Mouse (Mus musculus) intestine, embryonic 15.5 days (tissue): ENCODE data around the gene Frmd4a. TPM values are rescaled to one million over a fixed set of nuclear protein-coding genes. Genes with fewer than 3 reads are reported as not detected.
"Not testable (repeated sequence)": the region's sequence is repeated elsewhere in the genome, so short reads cannot be mapped to it uniquely, and the experiment has no call there.

Experiments used
- ATAC-seq: fragments of 200-750 bp; cut with Nextera tagmentation; 2 replicates; pipeline ENCODE4 v1.8.0; 2017; ENCODE audit warnings: moderate TSS enrichment, moderate library complexity
- H3K27ac ChIP-seq: fragments of 300-500 bp; sonication (generic); 2 replicates; pipeline ENCODE4 v1.5.1; 2015; ENCODE audit warnings: mild to moderate bottlenecking, inconsistent platforms
- H3K27me3 ChIP-seq: fragments of 300-500 bp; sonication (generic); replicated peaks from 2 replicates; pipeline ENCODE4 v1.6.1; 2015; ENCODE audit warnings: inconsistent platforms
- H3K36me3 ChIP-seq: fragments of 300-500 bp; sonication (generic); 2 replicates; pipeline ENCODE4 v1.6.1; 2015; ENCODE audit warnings: inconsistent platforms
- H3K4me1 ChIP-seq: fragments of 300-500 bp; sonication (generic); replicated peaks from 2 replicates; pipeline ENCODE4 v1.6.1; 2015; ENCODE audit warnings: inconsistent platforms
- H3K4me2 ChIP-seq: fragments of 300-500 bp; sonication (generic); replicated peaks from 2 replicates; pipeline ENCODE4 v1.6.1; 2015; ENCODE audit warnings: mild to moderate bottlenecking, inconsistent platforms
- H3K4me3 ChIP-seq: fragments of 300-500 bp; sonication (generic); replicated peaks from 2 replicates; pipeline ENCODE4 v1.5.1; 2015; ENCODE audit warnings: inconsistent platforms
- H3K9ac ChIP-seq: fragments of 300-500 bp; sonication (generic); 2 replicates; pipeline ENCODE4 v1.6.1; 2015; ENCODE audit warnings: inconsistent platforms
- H3K9me3 ChIP-seq: fragments of 300-500 bp; sonication (generic); 2 replicates; pipeline ENCODE4 v1.6.1; 2016; ENCODE audit warnings: inconsistent platforms
- WGBS: fragments of 180-500 bp; shearing (Covaris S2); methylation state at CpG from one replicate; pipeline ENCODE4 v1.1.7; 2015; 5-methylcytosine and 5-hydroxymethylcytosine counted together
- polyA plus RNA-seq: library from polyadenylated mRNA; unstranded; fragments of >200 nt; fragmentation: Nextera tagmentation; extraction: Ambion mirVana; gene quantifications from 2 replicates; pipeline ENCODE4 v1.2.1, GENCODE M21; 2015

Frmd4a gene
- polyA plus RNA-seq, 1 experiment from 2014 or later, result 21.0 TPM

DNA sequence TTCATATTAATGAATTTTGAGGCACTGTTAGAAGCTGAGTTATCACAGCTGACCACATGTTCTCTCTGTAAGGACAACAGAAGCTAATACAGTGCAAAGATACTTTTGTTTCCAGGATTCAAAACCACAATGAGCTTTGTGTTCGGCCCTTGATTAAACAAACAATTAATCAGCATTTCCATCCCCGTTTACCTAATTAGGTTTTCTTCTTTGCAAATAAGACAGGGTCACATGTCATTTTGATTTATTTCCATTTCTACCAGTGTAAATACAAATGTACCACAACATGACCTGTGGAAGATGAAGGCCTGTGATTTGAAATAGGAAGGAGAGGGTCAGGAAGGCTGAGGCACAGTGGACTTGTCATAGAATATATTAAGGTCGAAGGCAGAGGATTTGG is 214.8 kb downstream of the Frmd4a start:
- WGBS, result 34% methylated on average over 3 of the region's 3 CpGs
- ATAC-seq, result no peak

DNA sequence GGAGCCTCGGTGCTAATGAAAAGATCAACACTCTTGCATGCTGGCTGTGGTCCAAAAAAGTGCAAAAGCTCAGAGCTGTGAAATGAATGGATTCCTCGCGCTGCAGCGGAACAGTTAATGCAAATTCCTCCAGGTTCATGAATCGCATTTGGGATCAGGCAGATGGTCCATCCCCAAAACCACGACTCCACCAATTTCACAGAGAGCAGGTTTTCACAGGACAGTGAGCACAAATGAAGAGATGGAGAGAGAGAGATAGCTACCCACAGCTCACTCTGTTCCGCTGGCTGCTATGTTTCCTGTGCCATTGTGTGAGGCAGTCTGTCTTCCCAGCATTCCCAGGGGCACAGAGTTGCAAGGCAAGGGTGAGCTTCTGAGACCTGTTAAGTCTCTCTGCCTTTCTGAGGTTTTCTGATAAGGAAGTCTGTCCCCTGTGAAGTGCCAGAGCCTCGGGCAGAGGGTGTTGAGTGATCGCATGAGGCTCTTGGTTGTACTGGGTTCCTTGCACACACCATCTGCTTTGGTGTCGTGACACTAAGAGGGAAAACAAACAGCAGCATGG is 215.3 kb downstream of the Frmd4a start:
- Histone ChIP-seq H3K4me2 (0 out of 2 replicates have a peak overlapping the region, but pooled peaks have one; percentile 12), H3K9ac (no peak overlapping the region), H3K4me1 (peaks cover 3% of the 10 kb centered on the region; the same call in 1 of the 2 replicates), H3K27ac (no peak overlapping the region), H3K4me3 (no peak overlapping the region), H3K27me3 (no peaks in the 10 kb centered on the region), H3K36me3 (no peaks in the 10 kb centered on the region), H3K9me3 (no peaks in the 10 kb centered on the region)
- no peak for ATAC-seq
- WGBS, result 33% methylated on average over 10 of the region's 10 CpGs

More for the DNA sequence above, 214.8 kb downstream of the Frmd4a start:
- Histone ChIP-seq H3K4me1 (peaks cover 8% of the 10 kb centered on the region; the same call in 1 of the 2 replicates), H3K9me3 (no peaks in the 10 kb centered on the region), H3K9ac (no peak overlapping the region), H3K36me3 (no peaks in the 10 kb centered on the region), H3K27ac (no peak overlapping the region), H3K4me3 (no peak overlapping the region), H3K4me2 (no peak overlapping the region), H3K27me3 (no peaks in the 10 kb centered on the region)

DNA sequence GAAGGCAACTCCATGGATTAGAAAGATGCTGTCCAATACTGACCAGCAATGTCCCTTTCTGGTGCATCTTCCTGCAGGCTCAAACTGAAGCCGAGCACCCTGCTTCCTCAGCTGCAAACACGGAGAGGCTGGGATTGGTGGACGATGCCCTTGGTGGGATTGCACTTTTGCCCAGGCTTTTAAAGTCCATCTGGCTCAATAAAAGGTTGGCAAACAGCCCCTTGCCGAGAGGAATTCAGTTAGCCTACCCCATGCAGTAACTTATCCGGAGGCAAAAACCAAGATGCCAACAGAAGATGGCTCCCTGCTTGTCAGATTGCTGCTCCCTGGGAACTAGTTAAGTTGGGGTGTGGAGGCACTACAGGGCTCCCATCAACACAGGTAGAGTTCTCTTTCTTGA is 220.2 kb downstream of the Frmd4a start:
- no peaks in the 10 kb centered on the region for H3K27me3 ChIP-seq
- no peak overlapping the region for H3K9ac ChIP-seq
- H3K36me3 ChIP-seq, result no peaks in the 10 kb centered on the region
- H3K4me1 ChIP-seq, result no peaks in the 10 kb centered on the region; the same call in 1 of the 2 replicates
- ATAC-seq, result no peak
- no peak overlapping the region for H3K4me2 ChIP-seq
- H3K9me3 ChIP-seq, result no peaks in the 10 kb centered on the region
- 82% methylated on average over 5 of the region's 5 CpGs for WGBS
- H3K4me3 ChIP-seq, result no peak overlapping the region
- H3K27ac ChIP-seq, result no peak overlapping the region

- H3K27ac ChIP-seq, result no peak overlapping the region
- peak; percentile 61 for ATAC-seq
- H3K9ac ChIP-seq, result no peak overlapping the region
- no peaks in the 10 kb centered on the region for H3K9me3 ChIP-seq
- no peak overlapping the region for H3K4me3 ChIP-seq
- 48% methylated on average over 6 of the region's 6 CpGs for WGBS
- no peaks in the 10 kb centered on the region for H3K27me3 ChIP-seq
- peaks cover 17% of the 10 kb centered on the region for H3K4me1 ChIP-seq
- H3K36me3 ChIP-seq, result no peaks in the 10 kb centered on the region
- no peak overlapping the region for H3K4me2 ChIP-seq
These were observed 232.2 kb downstream of the Frmd4a start for GRCm38 (mm10) chr2:4249723-4250122.

DNA sequence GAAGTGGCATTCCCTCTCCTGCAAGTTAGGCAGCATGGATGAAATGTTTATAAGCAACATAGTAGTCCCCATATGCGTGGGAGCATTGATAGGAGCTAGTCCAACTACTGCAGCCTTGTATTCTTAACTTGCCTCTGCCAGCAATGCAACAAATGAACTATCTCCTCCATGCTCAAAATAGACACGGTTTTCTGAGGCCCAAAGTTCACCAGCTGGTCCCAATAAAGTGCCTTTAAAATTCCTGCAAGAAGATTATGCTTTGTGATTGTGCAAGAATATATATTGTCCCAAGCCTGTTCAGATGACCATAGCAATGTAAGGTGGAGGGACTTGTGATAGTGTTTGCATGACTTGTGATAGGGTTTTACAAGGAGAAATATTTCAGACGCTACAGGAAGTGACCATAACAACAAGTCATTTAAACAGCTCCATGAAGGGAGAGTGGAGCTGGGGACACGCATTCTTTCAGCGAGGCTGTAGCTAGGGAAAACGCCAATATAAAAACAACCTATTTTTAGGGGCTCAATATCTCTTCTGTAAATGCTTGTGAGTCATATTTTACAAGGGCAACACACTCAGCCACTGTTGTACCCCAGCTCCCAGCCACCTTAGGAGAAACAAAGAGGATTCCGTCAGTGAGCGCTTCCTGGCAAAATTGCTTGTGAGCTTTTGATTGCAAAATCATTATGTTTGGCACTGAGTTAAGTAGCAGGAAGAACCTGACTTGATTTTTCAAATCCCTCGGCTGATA is 235.2 kb downstream of the Frmd4a start:
- Histone ChIP-seq H3K4me2 (peak overlapping the region; percentile 5; the same call in 1 of the 2 replicates), H3K27ac (peak overlapping the region; percentile 46), H3K36me3 (no peaks in the 10 kb centered on the region), H3K27me3 (no peaks in the 10 kb centered on the region), H3K4me3 (no peak overlapping the region), H3K9ac (no peak overlapping the region), H3K9me3 (no peaks in the 10 kb centered on the region), H3K4me1 (peaks cover 17% of the 10 kb centered on the region)
- 25% methylated on average over 9 of the region's 9 CpGs for WGBS
- ATAC-seq, result peak; percentile 50

- peak overlapping the region; percentile 5; the same call in 1 of the 2 replicates for H3K4me2 ChIP-seq
- H3K4me3 ChIP-seq, result no peak overlapping the region
- no peak overlapping the region for H3K9ac ChIP-seq
- WGBS, result 25% methylated on average over 4 of the region's 4 CpGs
- peaks cover 17% of the 10 kb centered on the region for H3K4me1 ChIP-seq
- no peaks in the 10 kb centered on the region for H3K36me3 ChIP-seq
- H3K27ac ChIP-seq, result peak overlapping the region; percentile 36; the same call in 1 of the 2 replicates
- H3K27me3 ChIP-seq, result no peaks in the 10 kb centered on the region
- H3K9me3 ChIP-seq, result no peaks in the 10 kb centered on the region
- ATAC-seq, result peak; percentile 39; the same call in 1 of the 2 replicates
These were observed 235.8 kb downstream of the Frmd4a start for GRCm38 (mm10) chr2:4253348-4253747.

- peaks cover 17% of the 10 kb centered on the region for H3K4me1 ChIP-seq
- no peaks in the 10 kb centered on the region for H3K36me3 ChIP-seq
- no peak overlapping the region for H3K27ac ChIP-seq
- no peak overlapping the region for H3K4me2 ChIP-seq
- 67% methylated on average over 5 of the region's 5 CpGs for WGBS
- H3K4me3 ChIP-seq, result no peak overlapping the region
- no peak overlapping the region for H3K9ac ChIP-seq
- H3K27me3 ChIP-seq, result no peaks in the 10 kb centered on the region
- no peak for ATAC-seq
- H3K9me3 ChIP-seq, result no peaks in the 10 kb centered on the region
These were observed 236.6 kb downstream of the Frmd4a start for GRCm38 (mm10) chr2:4254083-4254482.

DNA sequence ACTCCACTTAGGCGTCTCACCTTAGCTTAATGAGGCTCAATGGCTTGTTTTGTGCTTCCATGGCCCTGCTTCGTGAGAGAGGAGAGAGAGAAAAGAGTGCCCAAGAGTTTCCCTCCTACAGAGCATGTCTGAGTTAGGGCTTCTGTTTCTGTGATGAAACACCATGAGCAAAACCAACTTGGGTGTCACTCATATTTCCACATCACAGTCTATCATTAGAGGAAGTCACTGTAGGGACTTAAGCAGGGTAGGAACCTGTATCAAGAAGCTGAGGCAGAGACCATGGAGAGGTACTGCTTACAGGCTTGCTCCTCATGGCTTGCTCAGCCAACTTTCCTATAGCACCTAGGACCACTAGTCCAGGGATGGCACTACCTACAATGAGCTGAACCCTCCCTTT is 238.7 kb downstream of the Frmd4a start:
- Histone ChIP-seq H3K9me3 (no peaks in the 10 kb centered on the region), H3K9ac (no peak overlapping the region), H3K27me3 (no peaks in the 10 kb centered on the region), H3K4me3 (no peak overlapping the region), H3K4me1 (peaks cover 17% of the 10 kb centered on the region), H3K36me3 (no peaks in the 10 kb centered on the region), H3K27ac (no peak overlapping the region), H3K4me2 (no peak overlapping the region)
- 90% methylated on average over 2 of the region's 2 CpGs for WGBS
- no peak for ATAC-seq

- H3K9me3 ChIP-seq, result no peaks in the 10 kb centered on the region
- no peaks in the 10 kb centered on the region for H3K27me3 ChIP-seq
- H3K4me3 ChIP-seq, result no peak overlapping the region
- H3K36me3 ChIP-seq, result no peaks in the 10 kb centered on the region
- H3K4me2 ChIP-seq, result no peak overlapping the region
- H3K4me1 ChIP-seq, result peaks cover 8% of the 10 kb centered on the region
- 93% methylated on average over 1 of the region's 1 CpGs for WGBS
- ATAC-seq, result no peak
- no peak overlapping the region for H3K9ac ChIP-seq
- no peak overlapping the region for H3K27ac ChIP-seq
These were observed 240.1 kb downstream of the Frmd4a start for GRCm38 (mm10) chr2:4257604-4258003.

GRCm38 (mm10) chr2:4258803-4259202 is 241.3 kb downstream of the Frmd4a start:
- not testable (repeated sequence) for H3K9ac ChIP-seq, H3K4me1 ChIP-seq, H3K27ac ChIP-seq, H3K4me3 ChIP-seq, H3K27me3 ChIP-seq, H3K4me2 ChIP-seq, ATAC-seq, H3K36me3 ChIP-seq, H3K9me3 ChIP-seq
- WGBS, result 86% methylated on average over 12 of the region's 12 CpGs

DNA sequence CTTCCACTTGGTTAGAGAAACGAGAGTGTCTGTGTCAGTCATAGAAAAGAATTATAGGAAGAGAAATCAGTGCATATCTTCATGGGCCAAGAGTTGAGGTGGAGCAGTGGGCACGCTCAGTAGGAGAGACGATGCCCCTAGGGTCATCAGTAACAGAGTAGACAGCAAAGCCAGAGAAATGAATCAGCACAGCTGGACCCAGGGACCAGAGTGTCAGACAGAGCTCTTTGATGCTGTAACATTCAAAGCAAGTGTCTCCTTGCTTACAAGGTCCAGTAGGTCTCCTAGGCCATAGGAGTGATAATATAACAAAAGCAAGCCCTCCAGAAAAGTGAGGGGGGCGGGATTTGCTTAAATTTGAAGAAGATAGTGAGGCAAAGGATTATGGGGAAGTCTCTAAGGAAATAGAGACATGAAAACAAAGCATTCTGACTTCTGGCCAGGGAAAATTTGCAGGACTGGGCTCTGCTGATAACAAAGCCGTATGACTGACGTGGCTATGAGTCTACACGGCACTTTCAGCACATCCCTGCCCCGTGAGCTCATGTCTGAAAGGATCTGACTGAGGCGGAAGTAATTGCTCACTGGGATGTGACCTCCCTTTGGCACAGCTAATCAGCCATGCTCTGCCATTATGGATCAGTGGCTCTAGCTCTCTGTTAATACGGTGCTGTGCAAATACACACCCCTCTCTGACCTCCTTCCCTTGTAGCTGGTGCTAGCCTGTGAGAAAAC is 243.0 kb downstream of the Frmd4a start:
- Histone ChIP-seq H3K27me3 (no peaks in the 10 kb centered on the region), H3K4me2 (no peak overlapping the region), H3K9me3 (no peaks in the 10 kb centered on the region), H3K4me1 (no peaks in the 10 kb centered on the region), H3K36me3 (no peaks in the 10 kb centered on the region), H3K4me3 (no peak overlapping the region), H3K9ac (no peak overlapping the region), H3K27ac (no peak overlapping the region)
- 56% methylated on average over 10 of the region's 10 CpGs for WGBS
- ATAC-seq, result no peak

DNA sequence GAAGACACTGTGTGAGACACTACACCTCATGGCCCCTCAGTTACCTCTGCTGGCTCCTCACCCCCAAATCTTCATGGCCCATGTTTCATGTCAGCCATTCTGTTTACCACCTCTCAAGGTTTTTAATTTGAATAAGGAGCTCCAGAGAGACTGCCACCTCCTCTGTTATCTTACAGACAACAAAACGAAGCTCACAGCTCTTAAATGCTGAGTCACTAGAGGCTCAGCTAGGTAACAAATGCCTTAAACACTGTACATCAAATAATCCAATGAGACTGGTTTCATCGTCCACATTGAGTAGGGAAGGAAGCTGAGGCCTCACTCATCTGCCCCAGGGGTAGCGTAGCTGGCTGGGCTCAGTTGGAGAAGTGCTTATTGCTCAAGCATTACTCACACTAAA is 245.2 kb downstream of the Frmd4a start:
- Histone ChIP-seq H3K9me3 (no peaks in the 10 kb centered on the region), H3K27me3 (no peaks in the 10 kb centered on the region), H3K4me3 (no peak overlapping the region), H3K4me2 (no peak overlapping the region), H3K36me3 (no peaks in the 10 kb centered on the region), H3K9ac (no peak overlapping the region), H3K4me1 (no peaks in the 10 kb centered on the region), H3K27ac (no peak overlapping the region)
- ATAC-seq, result no peak
- WGBS, result 80% methylated on average over 3 of the region's 3 CpGs
